Mouse (Mus musculus) brain, embryonic 14.5 days (tissue): ENCODE data around the gene Pla2g2c.
A peak's percentile ranks its signal among the peaks of the same experiment; 100 is the strongest.

Experiments used
- CTCF ChIP-seq: fragments of 200-500 bp; IDR thresholded peaks from 2 replicates; pipeline ENCODE4 v1.5.1; 2012; ENCODE audit warnings: inconsistent platforms, mild to moderate bottlenecking, moderate library complexity, borderline replicate concordance; ENCODE audit not compliant: insufficient read depth, insufficient read length; ENCODE audit errors: extremely low read depth
- POLR2A ChIP-seq: fragments of 200-500 bp; IDR thresholded peaks from 2 replicates; pipeline ENCODE4 v1.6.1; 2012; ENCODE audit warnings: mild to moderate bottlenecking, inconsistent platforms, borderline replicate concordance; ENCODE audit not compliant: poor library complexity, insufficient read depth, insufficient read length, severe bottlenecking; ENCODE audit errors: extremely low read depth

DNA sequence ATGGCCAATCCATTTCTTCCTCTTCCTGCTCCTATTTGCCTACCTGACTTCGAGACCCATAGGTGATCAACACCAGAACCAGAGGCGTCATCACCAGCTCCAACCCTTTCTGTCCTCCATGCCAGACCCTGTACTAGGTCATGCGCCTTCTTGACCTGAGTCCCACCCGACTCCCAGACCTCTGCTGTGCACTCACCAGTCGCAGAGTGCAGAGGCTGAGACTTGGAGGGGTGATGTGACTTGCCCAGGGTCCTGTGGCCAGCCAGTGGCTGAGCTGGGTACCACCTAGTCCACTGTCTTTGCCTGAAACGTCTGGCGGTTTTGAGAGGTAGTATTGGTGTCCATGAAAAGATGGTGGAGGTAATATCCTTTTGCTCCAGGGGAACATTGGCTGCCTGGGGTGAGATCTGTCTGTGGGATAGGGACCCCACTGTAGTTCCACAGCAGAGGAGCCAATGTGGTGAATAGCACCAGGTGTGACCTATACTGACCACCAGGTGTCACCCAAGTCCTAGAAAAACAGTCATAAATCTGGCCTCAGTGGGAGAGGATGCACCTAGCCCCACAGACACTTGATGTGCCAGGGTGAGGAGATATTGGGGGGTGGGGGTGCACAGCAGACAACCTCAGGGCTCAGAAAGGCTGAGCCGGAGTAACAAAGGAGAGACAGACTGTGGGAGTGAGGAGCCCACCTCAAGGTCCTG is 23.9 kb downstream of the Pla2g2c start:
- TF ChIP-seq CTCF, result peak; percentile 68; the same call in 1 of the 2 replicates
- TF ChIP-seq POLR2A, result no peak
